Mouse (Mus musculus): Measurements from ENCODE around the gene Parp12.

Gene Parp12

DNA sequence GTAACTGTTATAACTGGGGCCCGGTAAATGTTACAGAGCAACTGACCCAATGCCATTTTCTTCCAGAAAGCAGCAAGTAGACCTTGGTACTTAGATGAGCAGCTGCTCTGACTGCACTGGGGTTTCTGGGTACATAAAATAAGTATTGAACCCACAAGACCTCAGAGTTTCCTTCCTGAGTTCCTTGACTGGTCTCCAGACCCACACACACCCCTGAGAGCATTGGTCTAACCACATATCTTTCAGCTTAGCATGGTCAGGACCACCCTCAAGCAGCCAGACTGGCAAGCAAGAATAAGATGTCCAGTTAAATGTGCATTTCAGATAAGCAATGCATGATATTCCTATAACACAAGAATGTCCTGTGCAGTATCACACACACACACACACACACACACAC, 61.0 kb downstream of the Parp12 start:
- DNase-seq = no peak

DNA sequence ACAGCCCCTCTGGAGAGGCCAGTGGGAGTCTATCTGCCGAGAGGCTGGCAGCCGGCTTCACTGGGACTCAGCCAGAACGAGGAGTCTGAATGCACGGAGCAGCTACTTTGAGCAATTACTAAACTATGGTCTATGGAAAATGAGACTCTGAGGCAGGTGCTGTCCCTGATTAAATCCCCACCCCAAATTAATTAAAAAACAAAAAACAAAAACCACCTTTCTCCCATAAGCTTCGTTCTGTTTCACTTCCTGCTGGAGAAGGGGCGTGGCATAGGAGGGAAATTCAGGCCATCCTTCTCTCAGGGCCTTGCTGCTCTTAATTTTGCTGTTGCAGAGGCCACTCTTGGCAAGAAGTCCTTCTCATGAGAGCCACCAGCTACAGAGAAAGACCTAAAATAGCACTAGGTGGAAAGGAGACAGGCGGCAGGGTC, 62.3 kb downstream of the Parp12 start:
- DNase-seq = no peak

DNA sequence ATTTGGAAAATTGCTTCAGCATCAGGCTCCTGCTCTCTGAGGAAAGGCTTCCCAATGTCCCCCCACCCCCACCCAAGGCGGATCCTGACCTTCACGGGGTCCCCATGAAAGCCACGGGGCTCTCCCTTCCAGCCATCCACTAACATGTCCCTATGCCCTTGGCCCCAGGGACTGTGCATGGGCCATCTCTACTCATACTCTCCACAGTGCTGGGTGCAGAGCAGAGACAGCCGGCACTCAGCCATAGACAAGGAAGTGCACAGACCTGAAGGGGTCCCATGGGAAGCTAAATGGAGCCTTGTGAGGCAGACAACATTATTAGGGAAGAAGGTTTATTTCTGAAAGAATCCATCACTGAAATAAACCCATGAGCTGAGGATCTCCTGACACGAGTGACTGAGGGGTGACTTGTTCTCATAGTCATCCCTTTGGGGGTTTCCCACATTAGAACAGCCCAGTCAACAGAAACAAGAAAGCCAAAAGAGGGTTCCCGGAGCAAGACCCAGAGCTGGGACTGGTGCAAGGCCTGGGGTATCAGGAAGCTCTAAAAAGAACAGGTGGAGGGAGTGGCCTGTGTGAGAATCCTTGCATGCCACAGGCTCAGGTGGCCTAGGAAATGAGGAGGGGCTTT, 63.2 kb downstream of the Parp12 start:
- DNase-seq = no peak

DNA sequence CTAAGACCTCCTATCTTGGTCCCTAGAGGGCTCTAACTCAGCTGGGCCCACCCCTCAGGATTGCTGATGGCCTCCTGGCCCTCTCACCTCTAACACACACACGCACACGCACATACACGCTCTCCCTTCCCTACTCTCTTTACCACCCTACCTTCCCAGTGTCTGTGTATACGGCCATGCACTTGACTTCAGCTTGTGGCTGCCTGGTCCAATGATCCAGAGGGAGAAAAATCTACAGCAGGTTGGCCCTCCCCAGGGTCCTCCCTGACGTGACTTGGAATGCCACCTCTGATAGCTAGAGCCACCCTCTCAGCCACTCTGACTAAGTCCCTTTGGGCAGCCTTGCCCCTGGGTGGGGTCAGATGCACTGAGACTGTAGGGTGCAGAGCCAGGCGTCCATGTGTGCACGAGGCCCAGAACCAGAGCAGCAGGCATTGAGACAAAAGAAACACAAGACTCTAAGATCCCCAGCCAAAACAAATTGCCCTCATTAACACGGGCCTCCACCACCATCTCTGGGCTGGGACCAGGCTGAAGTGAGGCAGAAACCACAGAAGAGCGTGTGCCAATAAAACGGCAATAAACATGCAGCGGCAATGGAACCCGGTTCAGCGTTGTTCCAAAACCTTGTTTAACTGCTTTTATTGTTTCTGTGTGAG, 63.8 kb downstream of the Parp12 start:
- no peak for DNase-seq

DNA sequence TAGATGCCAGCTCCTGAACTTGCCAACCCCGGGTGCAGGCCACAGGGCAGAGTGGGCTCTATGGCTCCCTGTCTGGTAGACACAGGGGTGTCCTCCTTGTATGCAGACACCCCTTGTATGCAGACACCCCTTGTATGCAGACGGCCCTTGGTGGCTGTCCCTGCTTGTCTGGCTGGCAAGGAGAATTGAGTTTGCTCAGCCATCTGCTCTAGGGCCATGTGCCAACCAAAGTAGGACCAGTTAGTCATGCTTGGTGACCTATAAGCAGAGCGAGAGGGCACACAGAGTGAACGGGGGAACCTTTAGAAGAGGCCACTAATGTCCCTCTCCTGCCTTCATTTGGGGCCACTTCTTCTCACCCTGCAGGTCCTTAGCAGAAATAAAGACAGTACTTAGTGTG, 65.5 kb downstream of the Parp12 start:
- DNase-seq = no peak

DNA sequence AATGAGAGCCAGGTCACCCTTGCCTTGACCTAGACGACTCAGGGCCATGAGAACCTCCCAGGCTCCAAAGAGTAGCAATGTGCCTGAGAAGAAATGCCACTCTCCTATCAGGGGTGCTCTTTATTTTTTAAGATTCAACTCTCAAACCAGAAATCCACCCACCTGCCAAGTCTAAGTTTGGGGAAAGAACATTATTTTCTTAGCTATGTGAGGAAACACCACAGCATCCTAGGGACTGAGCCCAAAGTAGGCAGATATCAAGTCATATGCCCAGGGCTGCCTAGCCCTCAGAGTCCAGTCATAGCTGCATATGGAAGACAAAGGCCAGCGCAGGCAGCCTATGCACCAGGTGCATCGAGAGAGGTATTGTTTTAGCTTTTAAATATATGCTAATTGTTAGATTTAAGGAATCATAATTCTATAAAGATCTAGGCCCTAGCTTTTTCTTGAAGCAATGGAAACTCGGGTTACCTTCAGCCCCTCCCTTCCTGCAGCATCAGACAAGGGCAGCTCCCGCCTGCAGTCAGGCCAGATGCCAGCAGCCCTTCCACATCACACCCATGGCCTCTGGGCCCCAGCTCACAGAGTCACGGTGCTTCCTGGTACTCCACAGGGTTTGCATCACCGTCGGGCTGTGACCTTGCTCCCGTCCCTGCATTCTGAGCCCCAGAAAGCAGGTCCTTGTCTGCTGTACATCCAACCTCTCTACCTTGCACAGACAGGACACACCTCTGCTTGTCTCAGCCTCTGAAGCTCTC, 66.2 kb downstream of the Parp12 start:
- DNase-seq = no peak

DNA sequence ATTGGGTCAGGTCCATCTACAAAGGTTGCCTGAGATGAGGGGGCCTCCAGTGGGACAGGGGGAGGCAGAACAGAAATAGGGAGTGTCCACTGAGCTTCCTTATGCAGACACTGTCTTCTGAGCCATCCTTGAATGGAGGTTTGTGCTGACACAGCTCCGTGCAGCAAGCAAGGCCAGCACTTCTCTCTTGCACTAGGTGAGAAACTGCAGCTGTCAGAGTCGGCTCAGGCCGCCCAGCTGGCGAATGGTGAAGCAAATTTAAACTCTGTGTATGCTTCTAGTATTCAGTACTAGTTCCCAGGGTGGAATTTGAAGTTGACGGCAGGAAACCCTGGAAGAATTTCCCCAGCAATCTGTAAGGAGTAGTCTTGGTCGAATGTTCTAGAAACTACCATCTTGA, 67.3 kb downstream of the Parp12 start:
- no peak for DNase-seq

DNA sequence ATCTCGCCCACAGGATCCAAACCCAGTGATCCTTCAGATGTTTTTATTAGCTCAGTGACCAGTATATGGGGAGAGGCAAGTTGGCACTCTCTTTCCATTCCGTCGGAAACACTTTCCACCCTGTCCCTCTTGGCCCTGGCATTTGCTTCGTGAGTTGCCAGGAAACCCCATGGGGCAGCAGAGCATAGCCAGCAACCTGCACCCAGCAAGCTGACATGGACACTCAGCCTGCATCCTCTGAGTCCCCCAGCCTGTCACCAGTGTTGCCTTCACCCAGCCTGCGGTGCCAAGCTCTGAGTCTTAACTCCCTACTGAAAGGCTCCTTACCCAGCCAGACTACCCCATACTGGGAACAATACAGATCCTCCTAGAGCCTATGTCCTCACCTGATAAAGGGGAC, 69.0 kb downstream of the Parp12 start:
- DNase-seq = no peak

DNA sequence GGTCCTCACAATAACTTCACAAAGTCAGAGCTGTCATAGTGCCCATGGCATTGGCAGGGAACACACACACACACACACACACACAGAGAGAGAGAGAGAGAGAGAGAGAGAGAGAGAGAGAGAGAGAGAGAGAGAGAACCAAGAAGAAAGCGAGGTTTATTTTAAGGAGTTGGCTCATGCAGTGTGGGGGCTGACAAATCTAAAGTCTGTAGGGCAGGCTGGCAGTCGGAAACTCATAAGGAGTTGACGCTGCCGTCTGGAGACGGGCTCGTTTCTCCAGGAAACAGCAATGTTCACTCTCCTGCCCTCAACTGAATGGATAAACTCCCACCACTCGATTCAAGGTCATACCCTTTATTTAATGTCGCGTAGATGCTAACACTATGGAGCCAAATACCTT, 77.7 kb downstream of the Parp12 start:
- no peak for DNase-seq

Data from embryo, embryonic 11 days (tissue).